Mouse (Mus musculus) spleen, adult 2 months (tissue): ENCODE measurements around the gene Akap13.

Experiments
- CTCF ChIP-seq: fragments of 200-500 bp; IDR thresholded peaks from 2 replicates; pipeline ENCODE4 v1.5.1; 2011; ENCODE audit warnings: mild to moderate bottlenecking, inconsistent platforms; ENCODE audit not compliant: insufficient read depth, insufficient read length, insufficient replicate concordance; ENCODE audit errors: extremely low read depth
- POLR2A ChIP-seq: fragments of 200-500 bp; IDR thresholded peaks from 2 replicates; pipeline ENCODE4 v1.6.1; 2011; ENCODE audit warnings: low read depth, low read length, inconsistent platforms

DNA sequence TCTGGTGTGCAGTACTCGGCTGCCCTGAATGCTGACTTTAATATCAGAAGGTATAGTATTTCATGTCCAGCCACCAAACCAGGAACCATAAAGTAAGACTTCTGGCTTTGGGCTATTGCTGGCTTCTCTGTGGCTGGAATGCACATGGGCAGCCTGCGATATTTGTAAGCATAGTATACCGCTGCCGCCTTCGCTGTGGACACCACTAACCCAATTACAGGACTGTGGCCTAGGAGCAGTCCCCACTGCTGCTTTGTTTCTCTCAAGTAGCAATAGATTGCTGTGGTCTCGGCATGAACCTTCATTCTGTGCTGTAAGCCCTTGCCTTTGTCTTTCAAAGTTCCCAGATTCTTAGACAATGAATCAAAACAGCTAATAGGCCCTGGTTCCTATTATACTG lies 228.1 kb downstream of the Akap13 start:
- TF ChIP-seq CTCF (no peak), POLR2A (no peak)
